Mouse (Mus musculus) left cerebral cortex, postnatal 25 days (tissue): Measurements from ENCODE around the gene Hexb. TPM values are rescaled to one million over a fixed set of nuclear protein-coding genes. Genes with fewer than 3 reads are reported as not detected.
A peak's percentile ranks its signal among the peaks of the same experiment; 100 is the strongest.

ENCODE experiments used
- DNase-seq, 2 experiments: peaks; one replicate each; pipeline ENCODE4 v3.0.0; 2022; ENCODE audit warnings: low spot score in 2 of 2, mixed read lengths in 1 of 2
- intact Hi-C: fragments of 180-260 bp; cut with DNase I; formaldehyde crosslinking; loops from one replicate; pipeline ENCODE4 v1.15.1; 2025
- total RNA-seq, 2 experiments: library from RNA; stranded (reverse); gene quantifications; 2 replicates each; pipeline ENCODE4 v1.2.3; 2021

Hexb gene
- total RNA-seq, 2 experiments from 2014 or later = 108 to 122 TPM

DNA sequence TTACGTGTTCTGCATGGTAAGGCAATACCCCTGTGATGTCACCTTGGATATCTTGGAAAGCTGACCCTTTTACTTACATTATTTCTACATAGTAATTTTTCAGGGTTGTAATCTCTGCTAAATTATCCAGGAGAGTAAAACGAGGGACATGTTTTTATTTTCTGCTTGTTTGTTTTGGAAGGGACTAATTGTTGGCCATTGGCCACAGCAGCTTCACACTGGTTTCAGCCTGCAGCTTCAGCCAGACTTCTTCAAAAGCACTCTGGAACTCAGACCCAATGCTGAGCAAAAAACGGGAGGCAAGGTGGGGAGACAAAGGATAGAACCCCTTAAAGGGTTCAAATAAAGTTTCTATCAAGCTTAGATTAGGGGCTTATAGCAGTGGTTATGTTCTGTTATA is 31.9 kb upstream of the Hexb start:
- intact Hi-C loops = loop anchor here (10.0 kb wide), 1 partner anchor 1015 kb away; no protein-coding TSS in a partner anchor

DNA sequence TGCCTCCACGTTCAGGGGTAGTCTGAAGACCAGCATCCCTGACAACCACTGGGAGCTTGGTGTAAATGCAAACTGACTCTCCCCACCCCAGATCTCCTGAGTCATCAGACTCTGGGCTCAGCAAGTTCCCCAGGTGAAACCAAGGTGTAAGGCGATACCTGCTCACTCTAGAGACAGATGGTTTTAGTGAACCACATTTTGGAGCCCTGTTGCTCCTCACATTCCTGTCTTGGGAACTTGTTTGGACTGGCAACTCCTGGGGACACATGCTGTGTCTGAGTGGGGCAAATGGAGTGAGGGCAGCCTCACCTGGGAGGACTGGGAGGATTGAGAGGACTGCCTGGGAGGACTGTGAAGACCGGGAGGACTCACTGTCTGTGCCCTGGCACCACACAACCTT is 29.6 kb upstream of the Hexb start:
- DNase-seq = no peak
- intact Hi-C loops = no loop called here

More for the DNA sequence above, 31.9 kb upstream of the Hexb start:
- DNase-seq = no peak

DNA sequence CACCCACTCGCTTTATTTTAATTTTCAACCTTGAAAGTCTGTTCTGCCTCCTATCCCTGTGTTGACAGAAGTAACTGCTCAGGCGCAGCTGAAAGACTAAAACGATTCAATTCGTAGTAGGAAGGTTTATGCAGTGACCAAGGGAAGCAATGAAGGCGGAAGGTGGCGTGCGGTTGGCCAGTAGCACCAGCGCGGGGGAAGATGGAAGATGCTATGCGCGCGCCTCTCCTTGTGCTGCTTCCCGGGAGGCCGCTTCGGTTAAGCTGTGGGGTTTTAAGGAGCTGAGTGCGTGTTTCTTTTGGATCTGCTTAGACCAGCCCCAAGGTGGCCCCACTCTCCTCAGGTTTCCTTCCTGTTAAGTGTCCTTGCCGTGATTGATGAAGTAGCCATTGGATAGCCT is 27.0 kb upstream of the Hexb start:
- intact Hi-C loops = no loop called here
- peak in 1 of 2 experiments; percentile 26 for DNase-seq

DNA sequence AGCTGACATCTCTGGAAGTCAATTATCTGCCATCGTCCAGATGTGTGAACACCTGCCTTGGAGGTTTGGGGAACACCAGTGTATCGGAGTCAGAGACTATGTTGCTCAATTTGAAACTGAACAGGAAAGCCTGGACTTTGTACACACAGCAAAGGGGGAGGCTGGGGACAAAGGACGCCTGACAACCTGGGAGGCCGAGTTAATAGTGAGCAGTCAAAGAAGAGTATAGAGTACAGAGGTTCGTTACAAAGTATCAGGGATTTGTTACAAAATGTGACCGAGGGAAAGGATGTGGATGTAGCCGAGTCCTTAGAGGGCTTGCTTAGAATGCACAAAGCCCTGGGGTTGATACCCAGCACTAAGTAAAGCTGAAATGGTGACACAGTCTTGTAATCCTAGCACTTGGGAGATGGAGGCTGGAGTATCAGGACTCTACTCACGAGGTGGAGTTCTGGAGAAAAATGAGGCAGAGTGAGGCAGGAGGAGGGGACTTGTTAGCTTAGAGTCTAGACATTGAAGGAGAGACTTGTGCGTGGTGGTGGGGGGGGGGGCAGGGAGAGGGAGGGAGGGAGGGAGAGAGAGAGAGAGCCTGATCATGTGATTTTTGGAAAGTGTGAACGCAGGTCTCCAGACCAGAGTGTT is 26.3 kb upstream of the Hexb start:
- no peak for DNase-seq
- intact Hi-C loops = no loop called here

DNA sequence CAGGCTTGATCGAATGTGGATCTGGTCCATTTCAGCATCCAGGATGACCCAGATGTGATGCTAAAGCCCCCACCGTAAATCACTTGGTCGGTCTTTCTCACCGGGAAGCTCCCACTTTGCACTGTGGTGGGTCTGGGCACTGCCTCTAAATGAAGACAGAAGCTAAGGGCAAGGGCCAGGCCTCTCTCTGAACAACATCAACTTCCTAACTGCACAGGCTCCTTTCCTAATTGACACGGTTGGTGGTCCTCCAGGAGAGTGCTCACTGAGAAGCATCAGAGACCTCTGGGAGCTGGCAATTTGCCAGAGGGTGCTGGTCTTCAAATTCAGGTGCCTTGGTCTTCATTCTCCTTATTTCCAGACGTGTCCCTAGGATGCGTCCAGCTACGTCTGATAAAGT is 25.7 kb upstream of the Hexb start:
- intact Hi-C loops = no loop called here
- no peak for DNase-seq

DNA sequence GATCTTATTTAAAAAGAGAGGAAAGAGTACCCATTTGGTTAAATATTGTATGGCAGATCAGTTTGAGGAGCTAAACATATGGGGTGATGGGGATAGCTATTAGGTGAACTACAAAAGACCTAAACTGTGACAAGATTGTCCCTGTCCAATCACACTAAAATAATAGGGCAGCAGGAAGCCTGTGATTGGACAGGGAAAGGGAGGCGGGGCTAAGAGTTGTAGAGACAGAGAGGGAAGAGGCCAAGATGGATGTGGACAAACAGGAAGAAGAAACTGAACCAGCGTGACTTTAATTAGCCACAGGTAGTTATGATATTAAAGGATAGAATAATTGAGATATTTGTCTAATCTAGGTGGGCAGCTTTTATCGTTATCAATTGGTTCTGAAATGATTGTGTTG is 21.9 kb upstream of the Hexb start:
- intact Hi-C loops = no loop called here
- no peak for DNase-seq

DNA sequence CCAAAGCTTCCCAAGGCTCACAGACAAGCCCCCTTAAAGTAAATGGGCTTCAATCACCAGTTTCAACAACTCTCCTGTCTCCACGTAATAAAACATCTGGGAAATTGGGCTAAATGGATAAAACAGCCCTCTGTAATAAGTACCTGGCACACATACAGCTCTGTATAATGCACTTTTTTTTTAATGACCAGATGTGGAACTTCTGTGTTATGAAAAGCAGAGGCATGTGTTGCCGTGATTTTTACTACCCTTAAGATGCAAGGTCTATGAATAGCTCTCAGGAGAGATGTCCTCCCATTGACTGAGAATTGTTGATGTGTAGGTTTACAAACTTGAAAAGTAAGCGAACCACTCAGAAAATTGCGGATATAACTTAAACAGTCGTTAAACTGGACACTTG is 18.0 kb upstream of the Hexb start:
- no peak for DNase-seq
- intact Hi-C loops = no loop called here

DNA sequence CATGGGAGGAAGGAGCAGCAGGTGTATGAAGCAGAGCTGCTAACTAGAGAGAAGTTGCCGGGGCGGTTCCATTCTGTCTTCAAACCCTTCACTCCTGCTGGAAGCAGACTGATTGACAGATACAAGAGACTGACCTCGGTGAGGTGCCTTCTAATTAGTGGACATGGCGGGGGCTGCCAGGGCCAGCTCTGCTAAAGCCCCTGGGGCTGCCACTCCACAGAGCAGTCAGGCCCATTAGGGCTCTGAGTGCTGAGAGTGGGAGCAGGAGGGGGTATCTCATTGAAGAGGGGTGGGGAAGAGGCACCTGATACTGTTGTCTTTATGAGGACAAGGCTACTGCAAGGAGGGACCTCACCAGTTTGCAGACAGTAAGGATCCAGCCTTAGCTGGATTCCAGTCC is 17.4 kb upstream of the Hexb start:
- intact Hi-C loops = no loop called here
- no peak for DNase-seq

DNA sequence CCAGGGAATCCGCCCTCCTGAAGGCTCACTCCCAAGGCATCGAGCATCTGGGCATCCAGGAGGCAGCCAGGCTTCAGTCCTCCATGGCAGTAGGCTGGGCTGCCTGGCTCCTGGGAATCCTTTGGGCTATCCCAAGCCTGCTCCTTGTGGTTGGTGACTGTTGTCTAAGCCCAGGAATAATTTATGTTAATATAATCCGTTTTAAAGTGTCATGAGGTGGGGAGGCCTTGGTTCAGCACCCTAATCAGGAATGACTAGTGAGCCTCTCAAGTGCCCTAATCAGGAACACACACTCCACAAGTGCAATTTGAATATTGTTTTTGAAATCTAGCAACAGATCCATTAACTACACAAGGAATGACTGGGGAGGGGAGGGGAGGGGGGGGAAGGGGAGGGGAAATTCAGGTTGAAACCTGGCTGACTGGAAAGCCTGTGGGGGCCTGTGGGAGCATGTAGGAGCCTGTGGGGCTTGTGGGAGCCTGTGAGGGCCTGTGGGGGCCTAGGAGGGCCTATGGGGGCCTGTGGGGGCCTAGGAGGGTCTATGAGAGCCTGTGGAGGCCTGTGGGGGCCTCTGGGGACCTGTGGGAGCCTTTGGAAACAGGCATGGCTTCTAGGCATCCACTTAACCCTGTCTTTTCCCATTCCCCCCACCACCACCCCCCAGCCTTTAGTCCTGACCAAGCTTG is 16.6 kb upstream of the Hexb start:
- intact Hi-C loops = no loop called here

DNA sequence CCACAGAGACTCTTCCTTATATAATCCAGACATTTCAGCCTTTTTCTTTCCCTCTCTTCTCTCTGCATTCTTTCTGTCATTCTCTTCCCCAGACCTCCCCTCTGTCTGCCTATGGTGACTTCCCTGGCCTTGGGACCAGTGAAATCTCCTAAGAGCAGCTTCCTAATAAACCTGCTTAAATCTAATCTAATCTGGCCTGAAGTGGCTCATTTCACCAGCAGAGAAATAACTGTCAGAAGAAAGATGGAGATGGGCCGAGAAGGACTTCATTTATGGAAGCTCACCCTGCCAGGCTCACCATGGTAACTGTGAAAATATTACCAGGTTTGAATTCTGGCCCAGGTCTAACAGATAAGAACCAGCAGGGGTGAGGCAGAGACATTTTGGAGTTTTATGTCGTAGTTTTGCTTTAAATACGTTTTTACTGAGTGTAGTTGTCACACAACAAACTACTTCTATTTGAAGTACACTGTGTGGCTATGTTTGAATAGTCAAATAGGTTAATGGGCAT is 10.4 kb upstream of the Hexb start:
- intact Hi-C loops = no loop called here
- DNase-seq = no peak

More for the DNA sequence above, 16.6 kb upstream of the Hexb start:
- no peak for DNase-seq

DNA sequence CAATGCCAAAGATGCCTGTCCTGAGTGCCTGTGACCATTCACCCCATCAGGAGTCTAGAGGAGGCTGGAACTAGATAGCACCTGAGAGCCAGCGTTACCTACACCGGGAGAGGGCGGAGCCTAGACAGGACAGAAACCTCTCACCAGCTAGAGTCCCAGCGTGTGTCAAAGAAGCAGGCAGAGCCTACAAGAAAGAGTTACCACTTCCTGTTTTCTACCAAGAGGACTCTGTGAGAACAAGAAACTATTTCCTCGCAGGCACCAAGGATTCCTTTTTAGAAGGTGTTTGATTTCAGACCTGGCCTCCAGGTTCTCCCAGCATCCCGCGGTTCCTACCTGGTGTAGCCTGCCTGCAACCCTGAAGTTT is 9.9 kb upstream of the Hexb start:
- intact Hi-C loops = no loop called here
- DNase-seq = no peak

DNA sequence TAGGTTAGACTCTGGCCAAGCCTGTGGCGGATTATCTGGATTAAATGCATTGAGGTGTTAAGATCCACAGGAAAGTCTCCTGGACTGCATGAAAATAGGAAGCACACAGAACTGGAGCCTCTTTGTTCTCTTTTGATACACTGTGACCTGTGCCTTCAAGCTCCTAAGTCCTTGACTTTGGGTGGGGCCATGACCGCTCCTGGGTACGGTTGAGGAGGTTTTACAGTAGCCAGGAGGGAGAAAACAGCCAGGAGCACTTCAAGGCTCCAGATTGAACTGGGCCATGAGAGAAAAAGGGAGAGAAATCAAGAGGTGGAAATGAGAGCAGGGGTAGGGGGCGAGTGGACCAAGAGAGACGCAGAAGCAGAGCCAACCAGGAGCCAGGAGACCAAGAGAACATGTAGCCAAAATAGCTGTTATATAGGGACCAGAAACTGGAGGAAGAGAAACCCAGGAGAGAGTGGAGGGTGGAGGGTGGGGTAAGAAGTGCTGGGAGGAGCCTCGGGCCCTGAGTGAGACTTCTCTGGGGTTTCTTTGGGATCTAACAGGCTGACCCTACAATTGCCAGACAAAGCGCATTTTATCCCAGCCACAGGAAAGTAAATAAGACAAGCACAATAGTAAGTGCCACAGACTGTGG is 9.4 kb upstream of the Hexb start:
- DNase-seq = no peak
- intact Hi-C loops = no loop called here

DNA sequence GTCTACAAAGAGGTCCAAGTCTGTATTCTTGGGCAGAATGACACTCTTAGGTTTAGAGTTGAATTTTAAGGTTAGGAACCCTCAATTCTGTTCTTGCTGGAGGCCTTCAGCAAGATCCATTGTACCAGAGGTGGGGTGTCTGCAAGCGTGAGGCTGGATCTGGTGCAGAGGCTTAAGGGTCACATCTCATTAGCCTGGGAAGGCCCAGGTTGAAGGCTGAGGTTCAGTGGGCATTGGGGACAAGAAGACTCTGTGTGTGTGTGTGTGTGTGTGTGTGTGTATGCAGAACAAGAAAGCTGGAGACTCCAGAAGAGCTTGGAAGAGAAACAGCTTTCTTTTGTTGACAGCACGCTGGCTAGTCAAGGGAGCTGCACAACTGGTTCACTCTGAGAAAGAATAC is 7.9 kb upstream of the Hexb start:
- intact Hi-C loops = no loop called here
- DNase-seq = no peak

DNA sequence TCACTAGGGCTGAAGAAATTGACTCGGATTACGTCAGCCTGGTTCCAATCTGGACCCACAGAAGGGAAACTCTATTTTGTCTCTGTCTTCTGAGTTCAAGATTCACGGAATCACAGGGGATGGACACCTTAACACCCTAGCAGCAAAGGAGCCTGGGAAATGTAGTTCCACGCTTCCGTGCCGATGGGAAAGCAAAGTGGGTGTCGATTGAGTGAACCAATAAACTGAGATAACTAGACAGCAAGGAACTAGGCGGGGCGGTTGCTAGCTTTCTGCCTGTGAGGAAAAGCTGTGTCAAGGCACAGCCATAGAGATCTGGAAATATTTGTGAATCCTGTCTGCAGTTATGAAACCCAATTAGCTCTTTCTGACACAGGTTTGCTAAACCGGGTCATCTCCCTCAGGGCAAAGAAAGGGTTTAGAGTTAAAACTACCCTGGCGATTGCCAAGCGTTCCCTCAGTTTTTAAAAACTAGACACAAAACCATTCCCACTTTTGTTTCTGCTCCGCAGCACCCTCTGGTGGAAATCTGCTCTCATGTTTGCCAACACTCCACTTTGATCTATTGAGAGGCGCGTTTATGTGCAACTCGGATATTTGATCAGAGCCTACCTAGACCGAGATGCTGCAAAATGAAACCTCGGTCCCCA is 7.0 kb upstream of the Hexb start:
- intact Hi-C loops = no loop called here
- peak; percentile 84 to 95 for DNase-seq

DNA sequence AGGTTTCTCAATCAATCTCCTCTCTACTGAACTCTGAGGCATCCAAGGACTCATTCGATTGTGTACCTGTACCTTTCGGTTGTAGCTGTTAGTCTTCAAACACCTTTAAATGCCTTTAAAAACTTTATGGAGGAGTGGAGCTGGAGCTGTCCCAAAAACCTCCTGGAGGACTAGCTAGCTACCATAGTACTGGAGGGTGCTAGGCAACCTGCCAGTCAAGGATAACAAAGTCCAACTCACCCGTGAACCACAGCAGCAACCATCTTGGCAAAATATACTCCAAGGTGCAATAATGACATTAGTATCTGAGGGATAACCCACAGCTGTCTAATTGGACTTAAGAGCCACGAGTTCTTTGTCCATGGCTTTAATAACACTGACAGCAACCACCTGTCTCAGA is 3.7 kb upstream of the Hexb start:
- no peak for DNase-seq
- intact Hi-C loops = no loop called here

DNA sequence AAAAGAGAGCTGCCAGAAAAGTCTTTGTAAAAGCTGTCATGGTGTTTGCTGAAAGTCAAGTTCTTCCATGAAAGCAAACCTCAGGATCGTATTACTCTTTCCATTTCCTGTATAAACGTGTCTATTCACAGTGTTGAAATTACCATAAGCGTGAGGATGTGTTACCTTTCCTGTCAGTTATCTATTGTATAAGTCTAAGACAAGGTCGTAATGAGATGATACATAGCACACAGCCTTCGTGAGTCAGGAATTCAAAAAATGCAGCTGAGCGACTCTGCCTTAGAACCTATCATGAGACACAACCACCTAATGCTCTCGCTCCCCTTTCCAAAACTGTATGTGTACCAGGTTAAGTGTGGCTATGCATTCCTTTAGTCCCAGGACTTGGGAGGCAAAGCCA is 2.9 kb upstream of the Hexb start:
- intact Hi-C loops = no loop called here
- DNase-seq = no peak

DNA sequence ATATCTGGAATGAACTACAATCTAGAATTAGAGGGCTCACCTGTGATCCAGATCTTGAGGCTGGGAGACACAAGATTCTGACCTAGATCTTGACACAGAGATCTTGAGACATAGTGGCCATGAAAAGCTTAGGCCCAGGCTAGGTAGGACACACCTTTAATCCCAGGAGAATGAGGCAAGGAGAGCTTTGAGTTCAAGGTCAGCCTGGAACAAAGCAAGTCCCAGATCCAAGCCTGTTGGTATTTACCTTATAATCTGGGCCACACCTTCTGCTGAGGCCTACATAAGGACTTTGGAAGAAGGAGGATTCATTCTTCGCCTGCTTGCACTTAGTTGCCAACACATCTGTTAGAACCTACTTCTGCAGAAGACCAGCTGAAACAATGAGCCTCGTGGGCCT is 966 bp upstream of the Hexb start:
- no peak for DNase-seq

DNA sequence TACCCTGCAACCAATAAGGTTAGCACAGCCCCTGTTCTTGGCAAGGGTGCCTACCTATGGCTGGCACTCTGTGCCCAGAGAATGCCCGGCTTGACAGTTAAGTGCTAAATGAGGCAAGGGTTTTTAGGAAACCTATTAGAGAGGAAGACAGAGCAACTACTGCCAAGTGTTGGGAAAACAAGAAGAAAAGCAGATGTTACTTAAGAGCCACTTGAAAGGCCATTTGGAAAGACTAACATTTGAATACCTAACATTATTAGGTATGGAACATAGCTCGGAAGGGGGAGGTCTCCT is 1.3 kb downstream of the Hexb start:
- DNase-seq = no peak
- intact Hi-C loops = no loop called here

More for the DNA sequence above, 966 bp upstream of the Hexb start:
- intact Hi-C loops = no loop called here

DNA sequence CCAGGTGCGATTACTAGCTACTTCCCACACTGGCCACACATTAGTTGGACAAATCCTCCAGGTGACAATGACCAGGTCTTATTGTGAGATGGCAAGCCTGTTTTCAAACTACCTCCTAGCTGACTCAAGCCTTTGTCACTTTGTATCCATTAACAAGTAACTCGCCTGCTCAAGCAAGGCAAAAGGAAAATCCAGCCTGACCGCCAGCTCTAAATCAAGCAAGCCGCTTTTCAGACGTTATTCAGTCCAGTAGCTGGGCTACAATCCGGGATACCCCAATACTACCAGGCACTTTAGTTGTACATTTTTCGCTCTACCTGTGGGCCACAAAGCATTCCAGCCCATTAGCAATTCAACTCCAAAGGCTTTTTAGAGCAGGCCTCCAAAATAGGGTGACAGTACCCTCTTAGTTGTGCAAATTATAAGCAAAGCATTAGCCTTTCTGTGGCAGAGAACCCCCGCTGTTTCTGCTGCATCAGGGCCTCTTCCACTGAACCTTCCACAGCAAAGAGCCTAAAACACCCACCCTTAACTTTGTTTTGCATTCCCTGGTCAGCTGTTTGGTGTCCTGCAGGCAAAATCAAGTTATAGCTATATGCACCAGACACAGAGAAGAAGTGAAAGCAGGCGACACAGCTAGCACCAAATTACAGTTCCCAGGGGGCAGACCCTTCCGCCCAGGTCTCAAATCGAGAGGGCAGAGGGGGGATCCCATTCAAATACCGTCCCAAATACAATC is 1.8 kb downstream of the Hexb start:
- intact Hi-C loops = no loop called here
- DNase-seq = no peak

DNA sequence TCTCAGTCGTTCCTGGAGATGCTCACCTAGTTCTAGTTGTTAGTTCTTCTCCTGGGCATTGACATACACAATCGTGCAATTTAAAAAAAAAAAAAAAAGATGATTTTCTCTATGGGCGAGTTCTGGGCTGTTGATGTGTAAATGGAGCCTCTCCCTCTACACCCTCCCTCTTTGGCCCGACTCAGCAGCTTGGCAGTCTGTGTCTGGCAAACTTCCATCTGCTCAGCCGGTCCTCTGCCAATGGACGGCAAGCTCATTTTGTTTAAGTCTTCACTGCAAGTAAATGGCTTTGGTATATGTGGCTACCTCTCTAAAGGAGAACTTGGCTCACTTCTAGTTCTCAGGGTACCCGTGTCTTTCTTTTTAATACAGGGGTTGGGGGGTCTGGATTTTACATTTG is 4.7 kb downstream of the Hexb start:
- intact Hi-C loops = no loop called here
- peak; percentile 56 to 76 for DNase-seq
